Comparison of ENCODE assay signal across 8 mouse cellular contexts in the genomic region with DNA sequence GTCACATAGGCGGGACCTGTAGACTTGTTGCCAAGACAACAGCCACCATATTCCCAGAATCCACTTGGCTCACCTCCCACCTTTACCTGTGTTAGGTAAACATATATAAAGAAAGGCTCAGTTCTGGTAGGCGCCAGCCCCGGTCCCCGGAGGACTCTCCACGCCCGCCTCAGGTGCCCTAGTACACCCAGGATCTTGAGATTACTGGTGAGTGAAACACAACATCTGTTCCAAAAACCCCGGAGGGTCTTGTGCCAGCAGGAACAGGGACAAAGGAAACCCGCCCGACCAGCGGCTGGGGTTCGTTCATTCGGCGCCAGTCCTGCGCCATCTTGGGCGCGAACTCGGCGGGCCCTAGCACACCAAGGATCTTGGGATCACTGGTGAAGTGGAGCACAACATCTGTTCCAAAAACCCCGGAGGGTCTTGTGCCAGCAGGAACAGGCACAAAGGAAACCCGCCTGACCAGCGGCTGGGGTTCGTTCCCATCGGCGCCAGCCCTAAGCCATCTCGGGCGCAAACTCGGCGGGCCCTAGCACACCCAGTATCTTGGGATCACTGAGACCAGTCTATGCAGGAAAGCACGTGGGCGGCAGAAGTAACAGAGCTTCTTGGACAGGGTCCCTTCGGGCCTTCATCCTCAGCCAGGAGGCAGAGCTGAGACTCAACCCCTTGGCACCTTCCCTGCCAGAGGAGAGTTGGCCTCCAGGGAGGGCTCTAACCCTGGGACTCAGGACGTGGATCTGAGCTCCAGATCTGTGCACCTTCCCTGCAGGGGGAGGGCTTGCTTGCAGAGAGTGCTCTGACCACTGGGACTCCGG. TPM values are rescaled to one million over a fixed set of nuclear protein-coding genes. Genes with fewer than 3 reads are reported as not detected.
DNase-seq lines count a peak whose midpoint lies in the region; ATAC-seq lines count a peak whose summit lies in the region.

No protein-coding gene starts in this region.

- intact Hi-C loops in left cerebral cortex, postnatal 10 days (cut with DNase I), result no loop called here

- ATAC-seq in intestine, embryonic 14.5 days (replicated peaks; ENCODE audit: low FRiP score, low TSS enrichment, low read depth), result peak; percentile 84
- peak; percentile 67 for ATAC-seq in stomach, embryonic 15.5 days (ENCODE audit: insufficient read depth, low FRiP score, low read depth)

- H3K36me3 ChIP-seq in forebrain, embryonic 10.5 days (replicated peaks), result peaks cover 17% of the 10 kb centered on the region
- no peaks in the 10 kb centered on the region for H3K36me3 ChIP-seq in intestine, embryonic 14.5 days (ENCODE audit: control insufficient read depth, insufficient read depth, low read length)
- no peaks in the 10 kb centered on the region for H3K36me3 ChIP-seq in stomach, embryonic 15.5 days

- H3K9ac ChIP-seq in intestine, embryonic 14.5 days (ENCODE audit: low read length), result peak overlapping the region; percentile 60
- H3K9ac ChIP-seq in stomach, embryonic 15.5 days, result peak overlapping the region; percentile 7; the same call in 1 of the 2 replicates

- 3% methylated on average over 33 of the region's 33 CpGs for WGBS in forebrain, embryonic 10.5 days
- WGBS in intestine, embryonic 14.5 days, result 8% methylated on average over 33 of the region's 33 CpGs
- WGBS in stomach, embryonic 15.5 days, result 12% methylated on average over 33 of the region's 33 CpGs

- H3K4me1 ChIP-seq in forebrain, embryonic 10.5 days, result peaks cover 7% of the 10 kb centered on the region
- H3K4me1 ChIP-seq in intestine, embryonic 14.5 days (replicated peaks; ENCODE audit: control insufficient read depth, insufficient read depth, low read length), result no peaks in the 10 kb centered on the region
- H3K4me1 ChIP-seq in stomach, embryonic 15.5 days, result no peaks in the 10 kb centered on the region

- peak overlapping the region; percentile 57 for H3K4me2 ChIP-seq in intestine, embryonic 14.5 days (ENCODE audit: low read length)
- peak overlapping the region; percentile 61 for H3K4me2 ChIP-seq in stomach, embryonic 15.5 days

- H3K27ac ChIP-seq in forebrain, embryonic 10.5 days, result peak overlapping the region; percentile 90
- H3K27ac ChIP-seq in intestine, embryonic 14.5 days (ENCODE audit: low read depth), result peak overlapping the region; percentile 65
- H3K27ac ChIP-seq in stomach, embryonic 15.5 days, result peak overlapping the region; percentile 55

- peak; percentile 14 to 22 for DNase-seq in lung, adult 18-20 months
- DNase-seq in lung, postnatal 25 days (ENCODE audit: low spot score), result no peak
- peak; percentile 68 for DNase-seq in forebrain, embryonic 10.5 days (ENCODE audit: extremely low spot score, low spot score)
- peak; percentile 89 for DNase-seq in intestine, embryonic 14.5 days (ENCODE audit: low spot score)
- DNase-seq in left cerebral cortex, postnatal 10 days (ENCODE audit: extremely low spot score in 1 of 2, low spot score in 2 of 2), result peak; percentile 22 to 41
- peak; percentile 45 for DNase-seq in mesoderm, embryonic 11.5 days (ENCODE audit: low read depth, low spot score)
- no peak for DNase-seq in Muller cell, postnatal 12 days (ENCODE audit: inconsistent ontology term)

- H3K4me3 ChIP-seq in forebrain, embryonic 10.5 days, result peak overlapping the region; percentile 58
- H3K4me3 ChIP-seq in intestine, embryonic 14.5 days (ENCODE audit: low read depth, low read length), result peak overlapping the region; percentile 46
- peak overlapping the region; percentile 45 for H3K4me3 ChIP-seq in stomach, embryonic 15.5 days (replicated peaks)

- no peaks in the 10 kb centered on the region for H3K9me3 ChIP-seq in forebrain, embryonic 10.5 days
- H3K9me3 ChIP-seq in intestine, embryonic 14.5 days (ENCODE audit: control insufficient read depth, low read length), result no peaks in the 10 kb centered on the region
- no peaks in the 10 kb centered on the region for H3K9me3 ChIP-seq in stomach, embryonic 15.5 days

- peaks cover 13% of the 10 kb centered on the region; the same call in 1 of the 2 replicates for H3K27me3 ChIP-seq in forebrain, embryonic 10.5 days (ENCODE audit: poor library complexity, severe bottlenecking)
- no peaks in the 10 kb centered on the region for H3K27me3 ChIP-seq in intestine, embryonic 14.5 days (replicated peaks; ENCODE audit: control insufficient read depth, insufficient read depth, low read length)
- H3K27me3 ChIP-seq in stomach, embryonic 15.5 days (replicated peaks), result no peaks in the 10 kb centered on the region

RNA-seq across cellular contexts. Expression of gene Acer2, which starts 56.6 kb away (rescaled TPM):
- polyA plus RNA-seq in forebrain, embryonic 10.5 days (2016; fragmentation: Nextera tagmentation; extraction: Ambion mirVana), result 8.0 and 8.8 TPM in 2 replicates
- polyA plus RNA-seq in intestine, embryonic 14.5 days (2014; fragmentation: Nextera tagmentation; extraction: Ambion mirVana), result 28.1 and 28.7 TPM in 2 replicates
- total RNA-seq in left cerebral cortex, postnatal 10 days (2021), result 1 to 10 TPM; 3.0 to 5.3 TPM
- polyA plus RNA-seq in stomach, embryonic 15.5 days (2015; fragmentation: Nextera tagmentation; extraction: Ambion mirVana), result 24.6 and 24.7 TPM in 2 replicates

Comparison
In these comparisons a context has a peak if more than half of its experiments do, and no peak if none do; other contexts are left out.
1. DNase-seq: peak in lung, adult 18-20 months (2 of 2), forebrain, embryonic 10.5 days (single experiment), intestine, embryonic 14.5 days (single experiment), left cerebral cortex, postnatal 10 days (2 of 2) and mesoderm, embryonic 11.5 days (single experiment); none in lung, postnatal 25 days (single experiment) and Muller cell, postnatal 12 days (single experiment).
2. Peak in every context shown above with its lines, with median percentiles within 50 percentile points of each other: H3K27ac ChIP-seq and H3K4me3 ChIP-seq.